Mouse (Mus musculus) neural tube, embryonic 11.5 days (tissue): ENCODE data around the gene Lamtor3. TPM values are rescaled to one million over a fixed set of nuclear protein-coding genes. Genes with fewer than 3 reads are reported as not detected.

Source experiments
- ATAC-seq: fragments of 200-750 bp; cut with Nextera tagmentation; 2 replicates; pipeline ENCODE4 v1.8.0; 2017; ENCODE audit warnings: moderate number of reproducible peaks, mild to moderate bottlenecking, moderate TSS enrichment, moderate library complexity; ENCODE audit not compliant: insufficient read depth, low FRiP score, low TSS enrichment
- DNase-seq: peaks from one replicate; pipeline ENCODE4 v3.0.0-alpha.2; 2015; ENCODE audit warnings: low spot score
- H3K27ac ChIP-seq: fragments of 300-500 bp; sonication (generic); 2 replicates; pipeline ENCODE4 v1.5.1; 2014; ENCODE audit warnings: low read depth, mild to moderate bottlenecking, low read length
- H3K27me3 ChIP-seq: fragments of 300-500 bp; sonication (generic); 2 replicates; pipeline ENCODE4 v1.6.1; 2014; ENCODE audit warnings: mild to moderate bottlenecking, low read length, mixed read lengths; ENCODE audit not compliant: control insufficient read depth, insufficient read depth
- H3K36me3 ChIP-seq: fragments of 300-500 bp; sonication (generic); 2 replicates; pipeline ENCODE4 v1.6.1; 2014; ENCODE audit warnings: mild to moderate bottlenecking, low read length, moderate library complexity, mixed read lengths; ENCODE audit not compliant: control insufficient read depth, insufficient read depth
- H3K4me1 ChIP-seq: fragments of 300-500 bp; sonication (generic); 2 replicates; pipeline ENCODE4 v1.6.1; 2014; ENCODE audit warnings: low read length, mixed read lengths; ENCODE audit not compliant: control insufficient read depth, insufficient read depth
- H3K4me2 ChIP-seq: fragments of 300-500 bp; sonication (generic); 2 replicates; pipeline ENCODE4 v1.6.1; 2014; ENCODE audit warnings: low read depth, mild to moderate bottlenecking, moderate library complexity
- H3K4me3 ChIP-seq: fragments of 300-500 bp; sonication (generic); 2 replicates; pipeline ENCODE4 v1.5.1; 2014; ENCODE audit warnings: low read depth, low read length
- H3K9ac ChIP-seq: fragments of 300-500 bp; sonication (generic); 2 replicates; pipeline ENCODE4 v1.6.1; 2014; ENCODE audit warnings: mild to moderate bottlenecking, low read length
- H3K9me3 ChIP-seq: fragments of 300-500 bp; sonication (generic); 2 replicates; pipeline ENCODE4 v1.6.1; 2016; ENCODE audit warnings: low read length; ENCODE audit not compliant: control insufficient read depth
- WGBS: fragments of 180-500 bp; shearing (Covaris S2); extraction: QIAGEN DNeasy Blood & Tissue Kit; methylation state at CpG from one replicate; pipeline ENCODE4 v1.1.7; 2014; 5-methylcytosine and 5-hydroxymethylcytosine counted together
- polyA plus RNA-seq: library from polyadenylated mRNA; unstranded; fragments of >200 nt; fragmentation: Nextera tagmentation; extraction: Ambion mirVana; gene quantifications from 2 replicates; pipeline ENCODE4 v1.2.1, GENCODE M21; 2014

Lamtor3 gene
- polyA plus RNA-seq, 1 experiment from 2014 or later: 94.8 TPM

DNA sequence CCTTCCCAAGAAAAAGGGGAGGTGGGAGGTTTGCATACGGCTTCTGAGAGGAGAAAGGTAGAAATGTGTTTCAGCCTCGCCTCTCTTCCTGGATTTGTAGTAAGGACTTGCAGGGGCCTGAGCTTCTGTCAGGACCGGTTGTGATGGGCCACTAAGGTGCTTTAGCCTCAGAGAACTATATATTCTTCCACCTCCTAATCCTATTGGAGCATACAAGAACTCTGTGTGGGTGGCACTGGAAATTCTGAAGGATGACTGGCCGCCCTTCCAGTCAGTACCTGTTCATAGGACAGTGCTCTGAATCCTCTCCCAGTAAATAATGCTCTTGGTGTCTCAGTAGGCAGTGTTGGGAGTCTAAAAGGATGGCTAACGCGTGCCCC lies 616 bp downstream of the Lamtor3 start:
- Histone ChIP-seq H3K9me3 (no peaks in the 10 kb centered on the region), H3K27ac (peak overlapping the region; percentile 62; the same call in 1 of the 2 replicates), H3K4me2 (peak overlapping the region; percentile 78), H3K27me3 (no peaks in the 10 kb centered on the region), H3K9ac (peak overlapping the region; percentile 84), H3K4me3 (peak overlapping the region; percentile 86), H3K36me3 (no peaks in the 10 kb centered on the region), H3K4me1 (peaks cover 8% of the 10 kb centered on the region)
- ATAC-seq (peak; percentile 28; the same call in 1 of the 2 replicates), DNase-seq (peak; percentile 14)
- 20% methylated on average over 6 of the region's 6 CpGs for WGBS

GRCm38 (mm10) chr3:137919398-137919797 lies 1.1 kb downstream of the Lamtor3 start:
- ATAC-seq (no peak), DNase-seq (no peak)
- Histone ChIP-seq H3K4me3 (peak overlapping the region; percentile 86), H3K36me3 (no peaks in the 10 kb centered on the region), H3K27me3 (no peaks in the 10 kb centered on the region), H3K4me1 (peaks cover 8% of the 10 kb centered on the region), H3K4me2 (peak overlapping the region; percentile 78), H3K9me3 (no peaks in the 10 kb centered on the region), H3K27ac (no peak overlapping the region), H3K9ac (peak overlapping the region; percentile 84)
- 94% methylated on average over 7 of the region's 7 CpGs for WGBS

DNA sequence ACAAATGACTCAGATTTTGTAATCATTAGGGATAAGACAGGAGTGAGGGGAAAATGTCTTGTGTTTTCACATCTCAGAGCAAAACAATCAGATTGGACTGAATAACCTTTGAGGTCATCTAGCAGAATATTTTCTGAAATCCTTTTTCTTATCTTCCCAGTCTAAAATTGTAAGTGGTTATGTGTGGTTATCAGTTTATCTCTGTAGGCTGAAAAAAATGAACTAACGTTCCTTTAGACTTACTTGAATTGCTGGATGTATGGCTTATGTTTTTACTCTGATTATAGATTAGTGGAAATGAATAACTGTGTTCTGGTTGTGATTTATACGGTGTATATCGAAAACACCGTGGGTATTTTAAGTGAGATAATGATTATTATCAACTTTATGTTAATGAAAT lies 2.3 kb downstream of the Lamtor3 start:
- H3K9me3 ChIP-seq: no peaks in the 10 kb centered on the region
- 93% methylated on average over 4 of the region's 4 CpGs for WGBS
- no peak overlapping the region for H3K27ac ChIP-seq
- H3K4me3 ChIP-seq: no peak overlapping the region
- peaks cover 8% of the 10 kb centered on the region for H3K4me1 ChIP-seq
- no peak overlapping the region for H3K4me2 ChIP-seq
- no peak overlapping the region for H3K9ac ChIP-seq
- DNase-seq (no peak), ATAC-seq (no peak)
- H3K36me3 ChIP-seq: no peaks in the 10 kb centered on the region
- H3K27me3 ChIP-seq: no peaks in the 10 kb centered on the region

GRCm38 (mm10) chr3:137927010-137927409 lies 8.7 kb downstream of the Lamtor3 start:
- H3K9me3 ChIP-seq: no peaks in the 10 kb centered on the region
- no peak overlapping the region for H3K9ac ChIP-seq
- ATAC-seq (no peak), DNase-seq (no peak)
- no peak overlapping the region for H3K4me3 ChIP-seq
- 93% methylated on average over 4 of the region's 4 CpGs for WGBS
- H3K4me1 ChIP-seq: no peaks in the 10 kb centered on the region
- no peaks in the 10 kb centered on the region for H3K27me3 ChIP-seq
- H3K36me3 ChIP-seq: no peaks in the 10 kb centered on the region
- no peak overlapping the region for H3K27ac ChIP-seq
- H3K4me2 ChIP-seq: no peak overlapping the region

GRCm38 (mm10) chr3:137929940-137930339 lies 11.6 kb downstream of the Lamtor3 start:
- Histone ChIP-seq H3K4me3 (no peak overlapping the region), H3K4me2 (no peak overlapping the region), H3K4me1 (no peaks in the 10 kb centered on the region), H3K9ac (no peak overlapping the region), H3K36me3 (no peaks in the 10 kb centered on the region), H3K27ac (no peak overlapping the region), H3K27me3 (no peaks in the 10 kb centered on the region), H3K9me3 (no peaks in the 10 kb centered on the region)
- no peak for DNase-seq
- 90% methylated on average over 3 of the region's 3 CpGs for WGBS
- no peak for ATAC-seq

DNA sequence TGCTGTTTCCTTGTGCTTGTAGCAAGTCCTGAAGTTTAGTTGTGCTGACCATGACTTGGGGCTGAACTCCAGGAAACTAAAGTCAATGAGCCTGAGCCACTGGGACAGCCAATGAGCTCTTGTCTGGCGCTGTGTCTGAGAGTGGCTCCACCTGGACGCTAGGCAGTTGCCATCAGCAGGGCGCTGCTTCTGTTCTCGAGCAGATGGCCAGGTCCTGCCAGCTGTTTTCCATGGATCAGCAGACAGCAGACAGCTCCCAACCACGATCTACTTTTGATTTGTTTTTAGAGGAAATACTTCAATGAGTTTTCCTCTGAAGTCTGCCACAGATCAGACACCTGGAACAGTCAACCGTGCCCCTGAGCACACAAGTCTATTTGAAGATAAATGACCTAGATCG lies 14.4 kb downstream of the Lamtor3 start:
- no peak overlapping the region for H3K27ac ChIP-seq
- 63% methylated on average over 7 of the region's 7 CpGs for WGBS
- ATAC-seq (no peak), DNase-seq (peak; percentile 28)
- no peaks in the 10 kb centered on the region for H3K36me3 ChIP-seq
- no peaks in the 10 kb centered on the region for H3K9me3 ChIP-seq
- H3K27me3 ChIP-seq: no peaks in the 10 kb centered on the region
- H3K9ac ChIP-seq: no peak overlapping the region
- peaks cover 3% of the 10 kb centered on the region; the same call in 1 of the 2 replicates for H3K4me1 ChIP-seq
- no peak overlapping the region for H3K4me2 ChIP-seq
- no peak overlapping the region for H3K4me3 ChIP-seq

DNA sequence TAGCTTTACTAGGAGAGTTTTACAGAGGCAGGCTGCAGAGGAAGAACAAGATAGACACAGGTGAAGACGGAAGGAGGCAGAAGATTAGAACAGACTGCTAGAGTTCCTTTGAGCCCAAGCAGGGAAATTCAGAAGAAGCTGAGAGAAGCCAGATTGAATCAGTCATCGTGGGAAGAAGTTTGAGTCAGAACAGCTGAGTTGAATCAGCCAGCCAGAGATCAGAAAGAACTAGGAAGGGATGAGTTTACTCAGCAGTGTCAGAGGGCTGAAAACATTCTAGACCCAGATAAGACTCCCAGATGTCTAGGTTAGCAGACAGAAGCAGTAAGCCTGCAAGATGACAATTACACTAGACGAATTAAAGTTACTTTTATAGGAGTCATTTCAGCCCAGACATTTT lies 15.7 kb downstream of the Lamtor3 start:
- DNase-seq: no peak
- H3K4me2 ChIP-seq: no peak overlapping the region
- 88% methylated on average over 3 of the region's 3 CpGs for WGBS
- peaks cover 3% of the 10 kb centered on the region; the same call in 1 of the 2 replicates for H3K4me1 ChIP-seq
- no peak overlapping the region for H3K4me3 ChIP-seq
- ATAC-seq: no peak
- H3K36me3 ChIP-seq: no peaks in the 10 kb centered on the region
- H3K27ac ChIP-seq: no peak overlapping the region
- H3K9ac ChIP-seq: no peak overlapping the region
- no peaks in the 10 kb centered on the region for H3K9me3 ChIP-seq
- H3K27me3 ChIP-seq: no peaks in the 10 kb centered on the region

DNA sequence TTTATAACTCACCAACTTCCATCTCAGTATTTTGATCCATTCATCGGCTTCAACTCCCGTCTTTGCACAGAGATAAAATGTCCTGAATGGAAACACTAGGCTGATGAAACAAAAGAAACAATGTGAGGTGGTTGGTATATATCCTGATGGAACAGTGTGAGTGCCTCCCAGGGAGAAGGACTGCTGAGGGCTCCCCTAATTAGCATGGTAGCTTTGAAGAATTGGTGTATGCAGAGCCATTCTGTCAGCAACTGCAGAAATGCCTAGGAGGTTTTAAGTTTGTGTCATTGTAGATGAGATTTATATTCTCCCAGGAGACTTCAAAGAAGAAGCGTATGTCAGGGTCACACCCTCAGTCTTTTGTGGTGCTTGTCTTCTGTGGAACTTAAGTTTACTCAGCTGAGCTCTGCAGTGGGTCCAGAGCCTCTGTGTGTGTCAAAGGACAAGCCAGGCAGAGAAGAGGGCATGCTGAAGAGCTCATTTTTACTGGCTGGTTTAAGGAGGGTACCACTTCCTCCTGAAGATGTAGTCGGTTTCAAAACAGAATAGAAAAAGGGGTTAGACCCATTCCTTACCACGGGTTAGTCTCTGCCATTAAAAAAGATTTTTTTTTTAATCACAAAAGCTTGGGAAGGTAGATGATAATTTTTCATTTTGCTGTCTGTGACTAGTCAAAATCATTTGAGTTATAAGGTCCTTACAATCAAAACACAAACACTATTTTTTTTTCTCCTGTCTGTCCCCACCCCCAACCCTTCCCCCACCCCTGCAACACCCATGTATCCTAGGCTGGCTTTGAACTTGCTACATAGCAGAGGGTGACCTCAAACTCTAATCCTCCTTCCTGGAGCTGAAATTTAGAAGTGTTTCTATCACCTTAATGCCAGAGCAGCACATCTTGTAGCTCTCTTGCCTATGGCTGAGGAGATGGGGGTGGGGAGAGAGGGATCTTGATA lies 17.5 kb downstream of the Lamtor3 start:
- peak; percentile 60 for ATAC-seq
- Histone ChIP-seq H3K27me3 (no peaks in the 10 kb centered on the region), H3K4me2 (no peak overlapping the region), H3K4me1 (peaks cover 3% of the 10 kb centered on the region; the same call in 1 of the 2 replicates), H3K9ac (no peak overlapping the region), H3K36me3 (no peaks in the 10 kb centered on the region), H3K27ac (no peak overlapping the region), H3K4me3 (no peak overlapping the region), H3K9me3 (no peaks in the 10 kb centered on the region)
- WGBS: 22% methylated on average over 5 of the region's 5 CpGs
- DNase-seq: no peak

GRCm38 (mm10) chr3:137936541-137936940 lies 18.2 kb downstream of the Lamtor3 start:
- ATAC-seq: no peak
- Histone ChIP-seq H3K27ac (no peak overlapping the region), H3K9ac (no peak overlapping the region), H3K9me3 (no peaks in the 10 kb centered on the region), H3K36me3 (no peaks in the 10 kb centered on the region), H3K27me3 (no peaks in the 10 kb centered on the region), H3K4me2 (no peak overlapping the region), H3K4me3 (no peak overlapping the region), H3K4me1 (peaks cover 3% of the 10 kb centered on the region; the same call in 1 of the 2 replicates)
- WGBS: 56% methylated on average over 6 of the region's 6 CpGs
- DNase-seq: no peak
